In genomic region chr2:150997618-150998017, GRCm38 (mm10) we compare ENCODE assay signal across 24 mouse cellular contexts. TPM values are rescaled to one million over a fixed set of nuclear protein-coding genes. Genes with fewer than 3 reads are reported as not detected.
A peak's percentile ranks its signal among the peaks of the same experiment; 100 is the strongest.
DNase-seq lines count a peak whose midpoint lies in the region; ATAC-seq lines count a peak whose summit lies in the region.
"Had no signal": no experiment of that assay in that cellular context is flagged by ENCODE, and none has a peak within 500 bp of the region (broad histone marks: within the 10 kb centered on the region; RNA-seq: fewer than 3 reads in every experiment).

No protein-coding gene starts in this region.

- no peak for DNase-seq in frontal cortex, postnatal 14 days (ENCODE audit: low spot score in 2 of 2)
- DNase-seq in left cerebral cortex, postnatal 36 days (ENCODE audit: low spot score in 2 of 2), result peak; percentile 18 to 25
- no peak for DNase-seq in left cerebral cortex, postnatal 4 days
- DNase-seq in testis, postnatal 10 days (ENCODE audit: low spot score), result peak; percentile 28
- DNase-seq in testis, postnatal 14 days (ENCODE audit: low spot score), result no peak
- DNase-seq in layer of hippocampus, postnatal 14 days (ENCODE audit: low spot score in 2 of 2), result no peak
- DNase-seq: adrenal gland, postnatal 10 days; cerebellum, adult 11 months; cerebellum, adult 9-10 months; cerebellum, postnatal 36 days; forebrain, postnatal 0 days; gastrocnemius, adult 2 months; gastrocnemius, postnatal 36 days; heart, adult 2 months; heart, postnatal 10 days; kidney, adult 2 months; kidney, postnatal 36 days; lung, adult 2 months; lung, postnatal 10 days; midbrain, embryonic 14.5 days; thymus, postnatal 25 days had no signal

- intact Hi-C loops in left cerebral cortex, postnatal 36 days (cut with DNase I), result no loop called here
- intact Hi-C loops in left cerebral cortex, postnatal 4 days (cut with DNase I), result no loop called here

- peak; percentile 63 for ATAC-seq in frontal cortex, adult (ENCODE audit: low TSS enrichment)
- ATAC-seq: forebrain, postnatal 0 days; hindbrain, embryonic 16.5 days; Patski had no signal

RNA-seq across cellular contexts. Expression of gene Ninl, which starts 41.6 kb away (rescaled TPM):
- total RNA-seq in left cerebral cortex, postnatal 36 days (2021), result 1 to 10 TPM; 6.2 to 6.4 TPM
- total RNA-seq in left cerebral cortex, postnatal 4 days (2021), result 10 to 100 TPM in 1 of 2 experiments, 1 to 10 TPM in 1; 9.3 to 12.4 TPM
- 1 to 10 TPM; 6.1 to 7.8 TPM for total RNA-seq in layer of hippocampus, postnatal 14 days (2021)

RNA-seq across cellular contexts. Expression of gene Nanp, which starts 41.6 kb away (rescaled TPM):
- total RNA-seq in left cerebral cortex, postnatal 36 days (2021), result 10 to 100 TPM; 24.2 to 26.3 TPM
- 10 to 100 TPM; 13.1 to 14.3 TPM for total RNA-seq in left cerebral cortex, postnatal 4 days (2021)
- 10 to 100 TPM; 19.1 to 20.9 TPM for total RNA-seq in layer of hippocampus, postnatal 14 days (2021)

Comparison
In these comparisons a context has a peak if more than half of its experiments do, and no peak if none do; other contexts are left out.
1. DNase-seq: peak in left cerebral cortex, postnatal 36 days (2 of 2) and testis, postnatal 10 days (single experiment); none in frontal cortex, postnatal 14 days (0 of 2), left cerebral cortex, postnatal 4 days (single experiment), testis, postnatal 14 days (single experiment) and layer of hippocampus, postnatal 14 days (0 of 2).